ENCODE assay signal across 12 mouse cellular contexts in genomic region chr19:38482406-38483181, GRCm38 (mm10). TPM values are rescaled to one million over a fixed set of nuclear protein-coding genes. Genes with fewer than 3 reads are reported as not detected.
DNase-seq lines count a peak whose midpoint lies in the region; ATAC-seq lines count a peak whose summit lies in the region.
"Had no signal": no experiment of that assay in that cellular context is flagged by ENCODE, and none has a peak within 500 bp of the region (broad histone marks: within the 10 kb centered on the region; RNA-seq: fewer than 3 reads in every experiment).

No protein-coding gene starts in this region.

- no peak for ATAC-seq in heart, embryonic 14.5 days (ENCODE audit: insufficient number of reproducible peaks, insufficient read depth, low FRiP score, low read depth)
- ATAC-seq in embryonic facial prominence, embryonic 12.5 days (ENCODE audit: insufficient number of reproducible peaks, insufficient read depth, low FRiP score, low TSS enrichment) = no peak
- no peak for ATAC-seq in hindbrain, embryonic 16.5 days
- no peak for ATAC-seq in neural tube, embryonic 12.5 days (ENCODE audit: low FRiP score, low read depth)

- H3K9ac ChIP-seq in heart, embryonic 14.5 days (ENCODE audit: low read length) = peak overlapping the region; percentile 86
- no peak overlapping the region for H3K9ac ChIP-seq in embryonic facial prominence, embryonic 12.5 days
- H3K9ac ChIP-seq in hindbrain, embryonic 16.5 days (ENCODE audit: low read depth, low read length) = peak overlapping the region; percentile 22
- H3K9ac ChIP-seq in neural tube, embryonic 12.5 days = peak overlapping the region; percentile 36
- H3K9ac ChIP-seq: liver, embryonic 15.5 days had no signal

- H3K27me3 ChIP-seq in heart, embryonic 14.5 days (ENCODE audit: control insufficient read depth, insufficient read depth, low read length) = no peaks in the 10 kb centered on the region
- 0 out of 2 replicates have a peak, but pooled peaks cover 21% of the 10 kb centered on the region for H3K27me3 ChIP-seq in embryonic facial prominence, embryonic 12.5 days
- peaks cover 3% of the 10 kb centered on the region for H3K27me3 ChIP-seq in hindbrain, embryonic 16.5 days (replicated peaks; ENCODE audit: control insufficient read depth, insufficient read depth, low read length)
- 0 out of 2 replicates have a peak, but pooled peaks cover 2% of the 10 kb centered on the region for H3K27me3 ChIP-seq in neural tube, embryonic 12.5 days (replicated peaks)
- H3K27me3 ChIP-seq: CH12.LX had no signal

- H3K4me1 ChIP-seq in heart, embryonic 14.5 days (ENCODE audit: control insufficient read depth in 2 of 2, insufficient read depth in 2 of 2, low read length in 2 of 2) = peaks cover 18 to 42% of the 10 kb centered on the region in 2 experiments
- peaks cover 39% of the 10 kb centered on the region for H3K4me1 ChIP-seq in embryonic facial prominence, embryonic 12.5 days
- H3K4me1 ChIP-seq in hindbrain, embryonic 16.5 days (ENCODE audit: control insufficient read depth, insufficient read depth, low read depth, low read length) = peaks cover 22% of the 10 kb centered on the region
- H3K4me1 ChIP-seq in neural tube, embryonic 12.5 days = peaks cover 49% of the 10 kb centered on the region
- H3K4me1 ChIP-seq: liver, embryonic 15.5 days had no signal

- peak overlapping the region; percentile 69 for H3K4me2 ChIP-seq in heart, embryonic 14.5 days (ENCODE audit: low read length)
- peak overlapping the region; percentile 96 for H3K4me2 ChIP-seq in embryonic facial prominence, embryonic 12.5 days (replicated peaks)
- peak overlapping the region; percentile 100 for H3K4me2 ChIP-seq in hindbrain, embryonic 16.5 days (ENCODE audit: low read length)
- peak overlapping the region; percentile 96 for H3K4me2 ChIP-seq in neural tube, embryonic 12.5 days (replicated peaks)
- H3K4me2 ChIP-seq: liver, embryonic 15.5 days had no signal

- H3K4me3 ChIP-seq in heart, embryonic 14.5 days (ENCODE audit: control insufficient read depth in 1 of 2, insufficient read depth in 1 of 2, low read depth in 1 of 2, low read length in 2 of 2) = peak overlapping the region; percentile 66 to 70
- peak overlapping the region; percentile 73 for H3K4me3 ChIP-seq in embryonic facial prominence, embryonic 12.5 days
- H3K4me3 ChIP-seq in hindbrain, embryonic 16.5 days (ENCODE audit: low read length) = peak overlapping the region; percentile 66
- H3K4me3 ChIP-seq in neural tube, embryonic 12.5 days = peak overlapping the region; percentile 72
- H3K4me3 ChIP-seq: liver, embryonic 15.5 days had no signal

- intact Hi-C loops in heart, postnatal 14 days (cut with DNase I) = no loop called here

- no peaks in the 10 kb centered on the region for H3K9me3 ChIP-seq in heart, embryonic 14.5 days (ENCODE audit: control insufficient read depth, low read length)
- H3K9me3 ChIP-seq in embryonic facial prominence, embryonic 12.5 days = no peaks in the 10 kb centered on the region
- H3K9me3 ChIP-seq in hindbrain, embryonic 16.5 days (ENCODE audit: control insufficient read depth, low read length) = no peaks in the 10 kb centered on the region
- H3K9me3 ChIP-seq in neural tube, embryonic 12.5 days = no peaks in the 10 kb centered on the region
- H3K9me3 ChIP-seq: liver, embryonic 15.5 days had no signal

- WGBS in heart, embryonic 14.5 days = 33% methylated on average over 19 of the region's 19 CpGs
- WGBS in embryonic facial prominence, embryonic 12.5 days = 18% methylated on average over 19 of the region's 19 CpGs
- 18% methylated on average over 19 of the region's 19 CpGs for WGBS in hindbrain, embryonic 16.5 days
- WGBS in neural tube, embryonic 12.5 days = 20% methylated on average over 19 of the region's 19 CpGs

- no peaks in the 10 kb centered on the region for H3K36me3 ChIP-seq in heart, embryonic 14.5 days (ENCODE audit: control insufficient read depth, insufficient read depth, low read length)
- H3K36me3 ChIP-seq in embryonic facial prominence, embryonic 12.5 days = no peaks in the 10 kb centered on the region
- H3K36me3 ChIP-seq in hindbrain, embryonic 16.5 days (ENCODE audit: control insufficient read depth, insufficient read depth, low read length) = no peaks in the 10 kb centered on the region
- H3K36me3 ChIP-seq in neural tube, embryonic 12.5 days = no peaks in the 10 kb centered on the region
- H3K36me3 ChIP-seq: liver, embryonic 15.5 days had no signal

- H3K27ac ChIP-seq in heart, embryonic 14.5 days (replicated peaks in 1 of 2; ENCODE audit: control insufficient read depth in 1 of 2, insufficient read depth in 1 of 2, low read depth in 2 of 2, low read length in 2 of 2) = no peak overlapping the region
- no peak overlapping the region for H3K27ac ChIP-seq in embryonic facial prominence, embryonic 12.5 days
- no peak overlapping the region for H3K27ac ChIP-seq in hindbrain, embryonic 16.5 days (ENCODE audit: low read depth, low read length)
- H3K27ac ChIP-seq in neural tube, embryonic 12.5 days = no peak overlapping the region
- H3K27ac ChIP-seq: liver, embryonic 15.5 days had no signal

- no peak for DNase-seq in heart, postnatal 14 days
- no peak for DNase-seq in thymus, adult 18-20 months
- no peak for DNase-seq in frontal cortex, postnatal 36 days (ENCODE audit: low spot score in 2 of 2)
- no peak for DNase-seq in cerebellum, postnatal 4 days (ENCODE audit: low spot score in 2 of 2)
- DNase-seq: adrenal gland, postnatal 14 days; kidney, adult 2 months had no signal

RNA-seq across cellular contexts. Expression of gene Plce1, which starts 1.7 kb away (rescaled TPM):
- polyA plus RNA-seq in heart, embryonic 14.5 days (2014; fragmentation: Nextera tagmentation; extraction: Ambion mirVana) = 7.8 and 10.5 TPM in 2 replicates
- total RNA-seq in heart, postnatal 14 days (2021) = 10 to 100 TPM; 23.8 to 26.2 TPM
- 4.7 and 5.7 TPM in 2 replicates for polyA plus RNA-seq in embryonic facial prominence, embryonic 12.5 days (2016; fragmentation: Nextera tagmentation; extraction: Ambion mirVana)
- polyA plus RNA-seq in hindbrain, embryonic 16.5 days (2015; fragmentation: Nextera tagmentation; extraction: Ambion mirVana) = 3.0 and 4.3 TPM in 2 replicates
- polyA plus RNA-seq in neural tube, embryonic 12.5 days (2016; fragmentation: Nextera tagmentation; extraction: Ambion mirVana) = 8.6 and 10.5 TPM in 2 replicates
